Mouse (Mus musculus) liver, adult (tissue): ENCODE data around the gene Fras1.

Experiments
- GATA4 ChIP-seq: IDR thresholded peaks from 2 replicates; pipeline ENCODE4 v1.6.1; 2014; ENCODE audit warnings: mild to moderate bottlenecking, low read length; ENCODE audit not compliant: insufficient replicate concordance

Gene Fras1

GRCm38 (mm10) chr5:96439811-96440210 lies 66.1 kb downstream of the Fras1 start:
- TF ChIP-seq GATA4 = no peak

- TF ChIP-seq GATA4 = no peak
Measured at GRCm38 (mm10) chr5:96447460-96447859, 73.7 kb downstream of the Fras1 start.

GRCm38 (mm10) chr5:96452027-96452426 lies 78.3 kb downstream of the Fras1 start:
- TF ChIP-seq GATA4 = no peak

GRCm38 (mm10) chr5:96453386-96453785 lies 79.6 kb downstream of the Fras1 start:
- no peak for TF ChIP-seq GATA4

GRCm38 (mm10) chr5:96454422-96454821 lies 80.7 kb downstream of the Fras1 start:
- no peak for TF ChIP-seq GATA4

- TF ChIP-seq GATA4 = no peak
Measured at GRCm38 (mm10) chr5:96455241-96455640, 81.5 kb downstream of the Fras1 start.

GRCm38 (mm10) chr5:96457436-96457958 lies 83.7 kb downstream of the Fras1 start:
- no peak for TF ChIP-seq GATA4

GRCm38 (mm10) chr5:96459605-96460004 lies 85.8 kb downstream of the Fras1 start:
- TF ChIP-seq GATA4 = no peak

- no peak for TF ChIP-seq GATA4
Measured at GRCm38 (mm10) chr5:96462197-96462596, 88.4 kb downstream of the Fras1 start.

- TF ChIP-seq GATA4 = no peak
Measured at GRCm38 (mm10) chr5:96466461-96466860, 92.7 kb downstream of the Fras1 start.

GRCm38 (mm10) chr5:96471995-96472394 lies 98.2 kb downstream of the Fras1 start:
- no peak for TF ChIP-seq GATA4

- no peak for TF ChIP-seq GATA4
Measured at GRCm38 (mm10) chr5:96475488-96475887, 101.7 kb downstream of the Fras1 start.

GRCm38 (mm10) chr5:96479003-96479402 lies 105.2 kb downstream of the Fras1 start:
- no peak for TF ChIP-seq GATA4

GRCm38 (mm10) chr5:96481159-96481558 lies 107.4 kb downstream of the Fras1 start:
- no peak for TF ChIP-seq GATA4

- no peak for TF ChIP-seq GATA4
Measured at GRCm38 (mm10) chr5:96482054-96482453, 108.3 kb downstream of the Fras1 start.

- no peak for TF ChIP-seq GATA4
Measured at GRCm38 (mm10) chr5:96492497-96492896, 118.7 kb downstream of the Fras1 start.

GRCm38 (mm10) chr5:96494502-96495292 lies 120.9 kb downstream of the Fras1 start:
- no peak for TF ChIP-seq GATA4
